Mouse (Mus musculus) lung, postnatal 10 days (tissue): Measurements from ENCODE around the gene Mrpl41.
"Not testable (repeated sequence)": the region's sequence is repeated elsewhere in the genome, so short reads cannot be mapped to it uniquely, and the experiment has no call there.

ENCODE experiments used
- DNase-seq: peaks from one replicate; pipeline ENCODE4 v3.0.0; 2021

Mrpl41 gene

GRCm38 (mm10) chr2:24974906-24975703 is at the start of gene Mrpl41:
TSS of gene Mrpl41 (minus strand) at chr2:24975098.
- DNase-seq = peak; percentile 98

- no peak for DNase-seq
Measured at GRCm38 (mm10) chr2:25022678-25023077, 47.8 kb upstream of the Mrpl41 start.

DNA sequence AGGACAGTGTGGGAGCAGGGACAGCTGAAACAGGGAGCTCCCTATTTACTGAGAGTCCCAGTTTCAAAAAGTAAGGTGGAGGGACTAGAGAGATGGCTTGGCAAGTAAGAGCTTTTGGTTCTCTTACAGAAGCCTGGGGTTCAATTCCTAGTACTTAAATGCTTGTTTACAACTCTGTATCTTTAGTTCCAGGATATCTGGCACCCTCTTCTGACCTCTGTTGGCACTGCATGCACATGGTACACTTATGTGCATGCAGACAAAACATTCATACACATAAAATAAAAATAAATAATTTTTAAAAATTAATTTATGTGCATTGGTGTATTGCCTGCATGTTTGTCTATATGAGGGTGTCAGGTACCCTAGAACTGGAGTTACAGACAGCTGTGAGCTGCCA is 33.4 kb upstream of the Mrpl41 start:
- no peak for DNase-seq

- DNase-seq = no peak
Measured at GRCm38 (mm10) chr2:25006767-25007166, 31.9 kb upstream of the Mrpl41 start.

DNA sequence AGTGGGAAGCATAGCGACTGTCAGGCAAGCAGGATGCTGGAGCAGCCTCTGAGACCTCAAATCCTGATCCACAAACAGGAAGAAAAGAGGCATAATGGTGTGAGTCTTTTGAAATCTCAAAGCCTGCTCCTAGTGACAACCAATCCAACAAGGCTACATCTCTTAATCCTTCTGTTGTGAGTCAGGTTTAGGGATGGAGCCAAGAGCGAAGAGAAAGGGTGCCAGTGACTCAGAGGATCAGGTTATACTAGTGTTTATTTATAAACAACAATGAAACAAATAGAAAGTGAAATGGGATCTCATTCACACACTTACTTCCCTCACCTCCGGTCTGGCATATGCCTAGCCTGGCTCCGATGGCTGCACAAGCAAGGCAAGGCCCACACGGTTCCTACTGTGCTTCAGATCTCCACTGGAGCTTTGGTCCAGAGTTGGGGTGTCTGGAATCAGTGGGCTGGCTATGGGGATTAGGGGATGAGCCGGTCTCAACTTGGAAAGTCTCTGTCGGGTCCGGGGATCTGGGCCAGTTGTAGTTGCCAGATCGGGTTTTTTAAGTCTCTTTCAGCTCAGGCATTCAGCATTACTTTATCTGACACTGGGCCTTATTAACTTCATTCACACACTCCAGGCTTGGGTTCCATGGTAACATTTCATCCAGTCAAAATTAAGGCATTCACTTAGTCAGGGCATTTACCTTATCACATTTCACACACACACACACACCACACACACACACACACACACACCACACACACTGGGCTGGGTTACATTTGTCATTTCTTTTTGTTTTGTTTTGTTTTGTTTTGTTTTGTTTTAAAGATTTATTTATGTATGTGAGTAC is 29.3 kb upstream of the Mrpl41 start:
- DNase-seq = no peak

GRCm38 (mm10) chr2:25000544-25001235 is 25.8 kb upstream of the Mrpl41 start:
- peak; percentile 61 for DNase-seq

DNA sequence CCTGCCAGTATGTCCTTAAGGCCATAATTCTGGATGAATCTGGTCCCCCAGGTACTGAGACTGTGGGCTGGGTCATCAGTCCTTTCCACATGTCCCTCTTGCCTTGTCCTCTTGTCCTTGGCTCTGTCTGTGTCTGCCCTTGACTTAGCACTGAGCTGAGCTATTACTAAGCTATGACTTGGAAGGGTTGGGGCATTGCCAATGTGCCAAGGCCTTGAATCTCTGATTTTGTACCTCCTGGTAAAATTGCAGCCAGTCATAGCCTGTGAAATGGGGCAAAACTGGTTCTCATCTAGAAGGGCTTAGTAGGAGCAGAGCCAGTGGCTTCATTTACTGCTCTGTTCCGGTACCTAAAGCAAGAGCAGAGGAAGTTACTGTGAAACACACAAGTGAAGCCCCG is 21.6 kb upstream of the Mrpl41 start:
- DNase-seq = no peak

- no peak for DNase-seq
Measured at GRCm38 (mm10) chr2:24995332-24995731, 20.4 kb upstream of the Mrpl41 start.

DNA sequence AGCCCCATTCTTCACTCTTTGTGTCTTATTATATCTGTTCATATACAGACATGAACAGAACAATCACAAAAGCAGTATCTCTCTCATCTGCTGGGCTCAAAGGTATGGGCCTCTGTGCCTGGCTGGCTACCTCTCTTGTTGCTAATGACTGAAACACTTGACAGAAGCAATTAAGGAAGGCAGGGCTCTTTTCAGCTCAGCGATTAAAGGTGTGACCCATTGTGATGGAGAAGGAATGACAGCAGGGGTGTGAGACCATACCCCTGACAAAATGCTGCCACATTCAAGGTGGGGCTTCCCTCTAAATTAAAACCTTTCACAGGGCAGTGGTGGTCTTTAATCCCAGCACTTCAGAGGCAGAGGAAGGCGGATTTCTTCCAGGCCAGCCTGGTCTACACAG is 12.9 kb upstream of the Mrpl41 start:
- DNase-seq = no peak

GRCm38 (mm10) chr2:24976960-24977359 is 2.1 kb upstream of the Mrpl41 start:
- peak; percentile 10 for DNase-seq

DNA sequence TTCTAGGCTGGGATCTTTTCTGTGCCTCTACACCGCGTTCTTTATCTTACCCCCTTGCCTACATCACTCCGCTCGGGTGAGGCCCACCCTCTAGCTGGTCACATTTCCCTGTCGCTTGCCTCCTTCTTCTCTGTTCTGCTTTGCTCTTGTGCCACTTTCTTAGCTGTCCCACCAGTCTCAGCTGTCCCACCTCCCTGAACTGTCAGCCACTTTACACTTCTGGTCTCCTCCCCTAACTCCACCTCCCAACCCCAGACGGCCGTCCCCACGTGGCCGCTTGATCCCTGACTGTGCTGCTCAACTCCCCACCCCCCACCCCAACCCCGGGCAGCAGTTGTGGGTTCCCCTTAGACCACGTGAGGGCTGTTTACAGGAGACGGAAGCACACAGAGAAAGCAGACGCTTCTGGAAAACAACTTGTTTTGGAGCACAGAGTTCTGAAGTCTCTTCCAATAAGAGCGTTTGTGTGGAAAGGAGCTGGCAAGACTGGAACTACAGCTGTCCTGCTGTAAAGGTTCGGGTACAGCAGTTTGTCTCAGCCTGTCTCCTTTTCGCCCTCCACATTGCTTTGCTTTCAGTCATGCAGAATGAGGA is 903 bp upstream of the Mrpl41 start, which contains the start of gene Pnpla7:
Pnpla7 (plus strand) TSS at position 330 of the 594 bp plus-strand sequence.
- peak; percentile 93 for DNase-seq

DNA sequence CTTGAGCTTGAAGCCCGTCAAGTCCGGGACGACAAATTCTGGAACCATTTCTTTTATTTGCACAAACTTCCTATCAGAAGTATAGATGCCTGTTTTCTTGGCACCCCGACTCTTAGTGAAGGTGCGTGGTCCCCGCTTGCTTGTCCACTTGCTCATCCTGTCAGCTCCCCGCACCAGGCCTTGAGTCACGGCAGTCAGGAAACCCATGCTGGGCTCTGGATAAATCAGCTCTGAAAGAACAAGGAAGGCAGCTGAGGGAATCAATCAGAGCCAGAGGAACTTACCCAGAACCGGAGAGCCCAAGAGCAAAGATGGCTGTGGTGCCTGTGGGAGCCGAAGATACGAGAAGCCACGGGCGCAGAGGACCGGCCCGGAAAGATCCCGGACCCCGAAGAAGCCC is 446 bp downstream of the Mrpl41 start:
- DNase-seq = not testable (repeated sequence)

DNA sequence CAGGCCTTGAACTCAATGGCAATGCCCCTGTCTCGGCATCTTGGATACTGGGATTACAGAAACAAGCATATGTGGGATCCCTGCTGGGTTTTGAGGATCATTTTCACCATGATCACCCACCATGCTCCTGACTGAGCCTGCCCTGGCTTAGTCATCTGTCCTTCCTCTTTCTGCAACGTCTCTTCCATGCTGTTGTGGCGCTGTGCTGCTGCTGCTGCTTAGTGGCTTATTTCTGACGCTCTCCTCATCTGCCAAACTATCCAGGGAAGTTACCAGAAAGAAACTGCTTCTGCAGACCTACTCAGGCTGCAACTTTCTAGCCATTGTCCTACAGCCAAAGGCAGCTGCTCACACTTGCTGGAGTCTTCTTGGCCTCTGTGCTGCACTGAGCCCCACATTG is 4.5 kb downstream of the Mrpl41 start:
- no peak for DNase-seq

GRCm38 (mm10) chr2:24962304-24963000 is 12.4 kb downstream of the Mrpl41 start, which contains the start of gene Dph7:
TSS of gene Dph7 (plus strand) at chr2:24962400.
- peak; percentile 92 for DNase-seq

- peak; percentile 55 for DNase-seq
Measured at GRCm38 (mm10) chr2:24960910-24961309, 14.0 kb downstream of the Mrpl41 start.

GRCm38 (mm10) chr2:24952537-24953055 is 22.3 kb downstream of the Mrpl41 start:
- DNase-seq = no peak

GRCm38 (mm10) chr2:24950189-24950535 is 24.7 kb downstream of the Mrpl41 start:
- peak; percentile 13 for DNase-seq

GRCm38 (mm10) chr2:24949421-24950188 is 25.3 kb downstream of the Mrpl41 start, which contains the start of gene Zmynd19:
TSS of gene Zmynd19 (plus strand) at chr2:24949792.
- peak; percentile 98 for DNase-seq

- peak; percentile 65 for DNase-seq
Measured at GRCm38 (mm10) chr2:24944304-24944703, 30.6 kb downstream of the Mrpl41 start.

- no peak for DNase-seq
Measured at GRCm38 (mm10) chr2:24942092-24942491, 32.8 kb downstream of the Mrpl41 start.
